Mouse (Mus musculus) MEL-GATA-1-ER (cell line): ENCODE measurements around the gene Tmem19.
"Not testable (repeated sequence)": the region's sequence is repeated elsewhere in the genome, so short reads cannot be mapped to it uniquely, and the experiment has no call there.

ENCODE experiments used
- DNase-seq: peaks from one replicate; pipeline ENCODE4 v3.0.0-alpha.2; 2012; ENCODE audit warnings: low read depth; ENCODE audit errors: extremely low read depth

Gene Tmem19

DNA sequence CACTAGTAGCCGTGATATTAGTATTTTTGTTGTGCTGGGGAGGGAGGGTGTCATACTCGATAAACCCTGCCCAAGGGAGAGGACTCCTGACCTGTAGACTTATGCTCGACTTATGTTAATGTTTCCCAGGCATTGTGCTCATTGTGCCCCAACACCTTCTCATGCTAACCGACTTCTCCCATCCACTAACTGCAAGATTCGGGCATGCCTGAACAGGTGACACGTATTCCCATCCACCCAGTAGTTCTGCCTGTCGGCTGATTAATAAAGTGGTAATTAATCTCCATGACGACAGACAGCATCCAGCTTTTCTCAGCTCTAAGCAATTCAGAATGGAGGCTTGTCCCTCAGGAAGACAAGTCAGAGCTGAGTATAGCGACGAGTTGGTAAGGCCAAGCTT lies 13.3 kb downstream of the Tmem19 start:
- no peak for DNase-seq

DNA sequence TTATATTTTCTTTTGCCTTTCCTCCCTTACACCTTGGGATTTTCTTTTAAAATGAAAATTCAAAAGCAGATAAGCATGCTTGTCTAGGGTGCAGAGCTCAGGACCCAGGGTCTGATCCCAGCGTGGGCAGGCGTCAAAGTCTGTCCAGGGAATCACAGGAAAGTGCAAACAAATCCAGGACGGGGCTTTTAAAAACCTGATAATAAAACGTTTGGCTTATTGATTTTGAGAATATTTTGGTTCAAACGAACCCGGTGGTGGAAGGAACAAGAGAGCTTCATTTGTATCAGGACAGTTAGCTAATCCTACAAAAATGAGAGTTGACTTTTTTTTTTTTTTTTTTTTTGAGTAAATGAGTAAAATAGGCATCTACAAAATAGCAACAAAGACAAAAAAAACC lies 14.2 kb downstream of the Tmem19 start:
- no peak for DNase-seq

DNA sequence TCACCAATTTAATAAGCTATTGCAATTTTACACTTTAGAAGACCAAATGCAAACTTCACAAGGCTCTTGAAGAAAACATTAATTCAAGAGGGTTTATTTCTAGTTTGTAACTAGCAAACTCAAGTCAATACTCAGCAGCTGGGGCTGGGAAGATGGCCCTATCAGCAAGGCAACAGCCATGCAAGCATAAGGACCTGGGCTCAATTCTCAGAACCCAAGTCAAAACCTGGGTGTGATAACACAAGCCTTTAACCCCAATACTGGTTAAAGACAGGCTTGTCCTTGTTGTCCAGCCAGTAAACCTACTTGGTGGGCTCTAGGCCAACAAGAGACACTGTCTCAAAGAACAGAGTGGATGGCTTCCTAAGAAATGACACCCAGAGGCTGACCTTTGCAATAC lies 15.9 kb downstream of the Tmem19 start:
- DNase-seq: no peak

DNA sequence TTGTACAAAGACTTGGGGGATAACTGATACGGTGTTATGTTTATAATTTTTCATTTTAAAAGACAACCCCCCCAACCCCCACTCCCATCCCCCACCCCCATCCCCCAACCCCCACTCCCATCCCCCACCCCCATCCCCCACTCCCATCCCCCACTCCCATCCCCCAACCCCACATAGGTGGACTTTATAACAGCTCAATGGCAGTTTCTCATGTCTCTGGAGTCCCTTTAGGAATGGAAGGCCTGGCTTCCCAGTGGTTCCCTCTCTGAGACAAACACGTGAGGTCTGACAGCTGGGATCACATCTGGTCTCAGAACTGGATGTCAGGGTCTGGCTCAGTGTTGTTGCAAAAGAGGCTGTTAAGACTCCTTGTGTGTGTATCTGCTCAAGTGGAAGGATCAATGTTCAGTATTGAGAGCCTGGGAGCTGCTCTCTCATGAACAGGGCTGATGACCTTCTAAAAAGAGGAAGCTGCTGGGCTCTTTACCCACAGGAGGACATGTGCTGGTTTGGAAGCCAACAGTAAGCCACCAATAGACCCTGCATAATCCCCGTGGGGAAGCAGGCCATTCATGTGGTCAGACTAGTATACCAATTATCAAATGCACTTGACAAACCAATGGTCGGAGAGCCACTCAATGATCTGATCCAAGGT lies 19.4 kb downstream of the Tmem19 start:
- no peak for DNase-seq

DNA sequence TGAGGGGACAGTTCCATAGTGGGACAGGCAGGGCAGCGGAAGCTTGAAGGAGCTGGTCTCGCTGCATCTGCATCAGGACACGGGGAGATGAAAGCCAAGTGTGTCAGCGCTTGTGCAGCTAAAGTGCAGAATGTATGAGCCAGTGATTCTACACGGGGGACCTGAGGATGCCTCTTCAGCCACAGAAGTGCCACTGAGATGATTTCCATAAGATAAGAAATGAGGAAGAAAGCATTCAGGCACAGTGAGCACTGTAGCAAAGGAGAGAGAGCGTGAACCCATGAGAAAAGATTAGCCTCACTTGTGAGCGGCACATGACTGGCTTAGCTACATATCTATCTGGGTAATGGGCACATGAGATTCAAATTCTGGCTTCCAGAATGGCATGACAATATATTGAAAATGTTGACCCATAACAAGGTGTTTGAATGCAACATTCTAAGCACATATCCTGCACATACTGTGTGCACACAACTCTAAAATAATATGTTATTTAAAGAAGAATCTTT lies 22.4 kb downstream of the Tmem19 start:
- DNase-seq: no peak

DNA sequence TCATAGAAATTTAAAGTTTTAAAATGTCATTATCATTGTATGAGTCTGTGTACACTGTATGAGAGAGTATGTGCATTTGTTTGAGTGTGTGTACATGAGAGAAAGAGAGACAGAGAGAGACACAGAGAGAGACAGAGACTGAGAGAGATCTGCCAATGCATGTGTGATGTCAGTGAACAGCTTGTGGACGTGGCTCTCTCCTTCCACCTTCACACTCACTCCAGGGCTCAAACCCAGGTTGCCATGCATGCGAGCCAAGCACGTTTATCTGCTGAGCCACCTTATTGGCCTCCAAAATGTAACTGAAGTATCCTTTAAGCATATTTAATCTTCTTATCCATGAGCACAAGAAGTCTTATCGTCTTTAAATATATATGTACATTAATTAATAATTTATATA lies 25.4 kb downstream of the Tmem19 start:
- DNase-seq: no peak

DNA sequence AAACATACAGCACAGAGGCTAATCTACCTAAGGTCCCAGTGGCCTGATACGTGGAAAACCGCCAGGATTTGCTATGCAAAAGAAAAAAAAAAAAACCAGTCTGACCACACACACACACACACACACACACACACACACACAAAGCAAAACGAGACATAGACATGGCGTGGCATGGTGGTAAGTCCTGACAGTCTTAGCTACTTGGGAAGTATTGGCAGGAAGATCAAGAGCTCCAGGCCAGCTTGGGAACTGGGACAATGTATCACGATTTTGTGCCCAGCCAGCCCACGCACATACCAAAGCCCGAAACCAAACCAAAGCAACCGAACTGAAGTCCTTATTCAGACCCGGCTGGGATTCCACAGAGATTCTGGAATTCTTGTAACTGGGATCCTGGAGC lies 28.8 kb downstream of the Tmem19 start:
- DNase-seq: no peak

DNA sequence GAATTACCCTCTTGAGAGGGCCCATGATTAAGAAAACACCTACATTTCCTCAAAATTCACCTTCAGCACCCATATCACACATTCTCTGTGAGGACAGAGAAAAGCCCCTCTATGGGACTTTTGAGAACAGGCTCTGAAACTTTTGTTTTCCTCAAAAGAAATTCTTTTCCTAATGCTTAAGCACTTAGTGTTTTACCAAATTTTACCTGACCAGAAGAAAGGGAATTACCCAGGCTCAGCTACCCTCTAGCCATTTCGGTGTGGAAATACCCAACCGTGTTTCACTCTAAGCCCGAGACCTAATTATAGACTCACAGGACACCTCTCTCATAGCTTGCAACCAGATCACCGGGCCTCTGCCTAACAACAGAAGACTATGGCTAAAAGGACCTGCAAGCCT lies 29.3 kb downstream of the Tmem19 start:
- DNase-seq: no peak

DNA sequence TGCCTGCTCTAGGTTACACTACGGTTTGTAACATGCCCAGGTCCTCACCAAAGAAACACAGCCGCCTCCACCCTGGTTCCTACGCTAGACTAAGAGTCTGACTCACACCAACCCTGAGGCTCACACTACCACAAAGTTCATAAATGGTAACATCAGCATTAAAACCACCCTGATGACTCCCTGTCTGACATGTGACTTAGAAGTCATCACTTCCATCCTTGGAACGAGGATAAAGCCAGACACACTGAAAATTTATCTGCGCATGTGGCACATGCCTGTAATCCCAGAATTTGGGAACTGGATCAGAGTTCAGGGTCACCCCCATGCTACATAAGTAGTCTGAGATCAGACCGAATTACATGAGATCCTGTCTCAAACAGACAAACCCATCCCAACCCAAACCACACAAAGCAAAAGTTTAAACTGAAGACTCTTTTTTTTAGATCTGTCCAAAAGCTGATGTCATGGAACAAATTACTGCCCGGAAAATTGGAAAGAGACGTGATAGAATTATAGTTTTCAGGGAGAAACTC lies 29.8 kb downstream of the Tmem19 start:
- DNase-seq: no peak

DNA sequence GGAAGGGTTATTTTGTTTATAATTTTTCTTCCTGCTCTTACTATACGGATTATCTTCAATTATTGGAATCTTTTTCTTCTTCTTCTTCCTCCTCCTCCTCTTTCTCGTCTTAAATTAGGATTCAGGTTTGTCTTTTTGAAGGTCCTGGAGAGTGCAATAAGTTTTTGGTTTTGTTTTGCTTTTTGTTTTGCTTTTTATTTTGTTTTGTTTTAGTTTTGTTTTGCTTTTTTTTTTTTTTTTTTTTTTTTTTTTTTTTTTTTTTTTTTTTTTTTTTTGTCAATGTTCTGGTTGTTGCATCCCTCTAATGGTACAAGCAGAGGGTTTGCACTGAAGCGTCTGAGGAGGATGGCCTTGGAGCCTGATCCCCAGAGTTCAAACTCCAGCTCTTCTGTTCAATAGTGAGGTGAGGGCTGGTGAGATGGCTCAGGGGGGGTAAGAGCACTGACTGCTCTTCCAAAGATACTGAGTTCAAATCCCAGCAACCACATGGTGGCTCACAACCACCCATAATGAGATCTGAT lies 33.2 kb downstream of the Tmem19 start:
- DNase-seq: no peak

DNA sequence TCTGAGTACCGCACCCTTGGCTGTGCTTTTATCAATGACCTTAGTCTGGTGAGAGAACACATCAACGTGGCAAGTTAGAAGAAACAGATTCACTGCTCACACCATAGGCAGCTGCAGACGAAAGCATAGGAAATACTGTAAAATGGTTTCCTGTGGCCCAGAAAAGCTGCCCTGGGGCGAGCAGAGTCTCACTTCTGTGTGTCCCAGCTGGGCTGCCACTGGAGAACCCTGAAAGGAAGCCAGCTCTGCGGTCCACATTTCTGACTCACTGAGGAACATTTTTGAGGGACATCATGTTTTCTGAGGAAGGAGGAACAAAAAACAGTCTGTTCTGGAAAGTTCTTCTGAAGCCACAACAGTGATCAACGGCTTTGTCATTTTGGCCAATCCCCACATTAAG lies 33.8 kb downstream of the Tmem19 start:
- no peak for DNase-seq

DNA sequence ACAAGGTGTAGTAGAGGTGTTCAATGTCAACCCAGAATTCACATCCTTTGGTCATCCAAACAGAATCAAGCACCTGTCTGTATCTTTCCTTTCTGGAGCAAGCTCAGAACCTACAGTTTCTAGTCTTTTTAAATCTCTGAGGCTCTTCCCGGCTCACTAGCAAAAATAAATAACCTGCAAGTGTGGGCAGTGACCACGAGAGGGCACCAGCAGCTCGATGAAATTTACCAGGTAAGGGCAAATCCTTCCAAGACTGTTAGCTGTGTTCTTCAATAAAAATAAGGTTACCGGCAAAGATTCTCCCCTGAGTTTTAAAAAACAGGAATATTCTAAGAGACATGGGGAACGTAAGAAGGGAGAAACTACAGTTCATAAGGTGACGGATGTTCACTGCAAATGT lies 39.0 kb downstream of the Tmem19 start:
- peak; percentile 40 for DNase-seq

DNA sequence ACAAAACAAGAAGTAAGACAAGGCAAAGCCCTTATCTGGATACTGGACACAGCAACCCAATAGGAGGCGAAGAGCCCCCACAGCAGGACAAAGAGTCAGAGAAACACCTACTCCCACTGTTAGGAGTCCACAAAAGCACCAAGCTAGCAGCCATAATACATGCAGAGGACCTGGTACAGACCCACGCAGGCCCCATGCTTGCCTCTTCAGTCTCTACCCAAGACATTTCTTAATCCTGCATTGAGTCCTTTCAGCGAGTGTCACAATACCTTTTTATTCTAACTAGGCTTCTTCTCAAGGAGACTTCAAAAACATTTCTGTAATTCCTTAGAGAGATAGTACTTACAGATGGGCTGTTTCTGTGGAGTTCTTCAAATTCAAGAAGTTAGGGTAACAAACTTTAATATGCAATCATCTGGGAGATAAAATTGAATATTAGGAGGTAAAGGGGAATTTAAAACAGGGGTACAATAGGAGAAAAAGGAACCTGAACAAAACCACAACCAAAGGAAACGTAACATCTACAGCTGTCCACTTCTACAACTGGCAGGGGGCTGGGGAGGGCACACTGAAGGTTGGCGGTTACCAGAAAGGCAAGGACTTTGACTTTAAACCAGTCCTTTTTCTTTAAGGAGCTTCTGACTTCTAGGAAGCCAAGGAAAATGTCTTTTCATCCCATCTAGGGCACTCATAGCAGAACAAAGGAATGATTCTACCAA lies 40.8 kb downstream of the Tmem19 start:
- no peak for DNase-seq

DNA sequence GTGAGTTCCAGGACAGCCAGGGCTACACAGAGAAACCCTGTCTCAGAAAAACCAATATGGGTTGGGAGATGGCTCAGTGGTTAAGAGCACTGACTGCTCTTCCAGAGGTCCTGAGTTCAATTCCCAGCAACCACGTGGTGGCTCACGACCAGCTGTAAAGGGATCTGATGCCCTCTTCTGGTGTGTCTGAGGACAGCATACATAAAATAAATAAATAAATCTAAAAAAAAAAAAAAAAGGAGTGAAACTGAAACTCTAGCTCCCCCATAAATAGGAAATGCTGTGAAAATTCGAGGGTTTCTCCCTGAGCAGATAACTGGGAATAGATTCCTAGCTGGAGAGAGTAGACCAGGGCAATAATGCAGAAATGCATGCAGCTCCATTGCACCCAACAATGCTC lies 43.9 kb downstream of the Tmem19 start:
- not testable (repeated sequence) for DNase-seq

DNA sequence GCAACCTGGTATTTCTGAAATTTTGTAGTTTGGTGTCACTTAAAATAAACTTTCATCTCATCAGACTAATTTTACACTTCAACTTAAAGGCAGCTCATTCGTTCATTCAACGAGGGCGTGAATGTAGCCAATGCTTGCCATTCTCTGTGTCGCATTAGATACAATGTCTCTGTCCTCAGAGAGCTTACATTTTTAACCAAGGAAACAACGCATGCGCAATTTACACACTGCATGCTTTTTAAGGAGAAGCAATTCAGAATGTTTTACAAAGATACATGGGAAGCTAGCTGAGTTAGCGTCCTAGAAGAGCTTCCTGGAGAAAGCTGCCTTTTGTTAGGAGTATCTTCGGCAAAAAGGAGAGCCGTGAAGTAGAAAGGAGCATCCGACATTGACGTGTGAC lies 46.0 kb downstream of the Tmem19 start:
- DNase-seq: no peak

DNA sequence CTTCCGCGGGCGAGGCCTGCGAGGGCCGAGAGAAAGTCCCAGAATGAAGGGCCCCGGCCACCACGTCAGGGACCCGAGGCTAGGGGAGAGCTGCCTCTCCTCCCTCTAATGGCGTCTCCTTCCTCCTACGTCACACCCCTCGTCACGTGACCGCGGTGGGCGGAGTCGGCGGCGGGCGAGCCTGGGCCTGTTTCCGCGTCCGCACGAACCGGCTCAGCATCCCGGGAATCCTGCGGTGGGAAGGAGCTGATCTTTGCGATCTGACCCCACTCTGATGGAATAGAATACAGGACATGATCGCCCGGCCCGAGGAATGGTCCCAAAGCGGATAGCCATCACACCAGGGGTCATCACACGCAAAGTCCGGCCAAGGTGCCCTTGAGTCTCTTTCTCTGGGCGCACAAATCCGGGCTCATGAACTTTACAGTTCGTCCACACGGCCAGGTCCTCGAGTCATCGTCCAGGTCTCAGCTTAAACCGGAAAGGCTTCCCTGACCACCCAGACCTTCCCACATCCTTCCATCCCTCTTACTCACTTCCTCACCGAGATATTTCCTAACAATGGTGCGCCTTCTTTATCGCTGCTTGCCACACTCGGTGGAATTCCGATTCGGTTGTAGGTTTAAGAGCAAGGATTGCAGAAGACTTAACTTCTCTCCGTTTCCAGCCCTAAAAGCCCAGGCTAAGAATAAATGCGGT lies 46.7 kb downstream of the Tmem19 start, which contains the start of gene Rab21:
TSS of gene Rab21 (minus strand) at position 122 of the 699 bp plus-strand sequence.
- peak; percentile 45 for DNase-seq

DNA sequence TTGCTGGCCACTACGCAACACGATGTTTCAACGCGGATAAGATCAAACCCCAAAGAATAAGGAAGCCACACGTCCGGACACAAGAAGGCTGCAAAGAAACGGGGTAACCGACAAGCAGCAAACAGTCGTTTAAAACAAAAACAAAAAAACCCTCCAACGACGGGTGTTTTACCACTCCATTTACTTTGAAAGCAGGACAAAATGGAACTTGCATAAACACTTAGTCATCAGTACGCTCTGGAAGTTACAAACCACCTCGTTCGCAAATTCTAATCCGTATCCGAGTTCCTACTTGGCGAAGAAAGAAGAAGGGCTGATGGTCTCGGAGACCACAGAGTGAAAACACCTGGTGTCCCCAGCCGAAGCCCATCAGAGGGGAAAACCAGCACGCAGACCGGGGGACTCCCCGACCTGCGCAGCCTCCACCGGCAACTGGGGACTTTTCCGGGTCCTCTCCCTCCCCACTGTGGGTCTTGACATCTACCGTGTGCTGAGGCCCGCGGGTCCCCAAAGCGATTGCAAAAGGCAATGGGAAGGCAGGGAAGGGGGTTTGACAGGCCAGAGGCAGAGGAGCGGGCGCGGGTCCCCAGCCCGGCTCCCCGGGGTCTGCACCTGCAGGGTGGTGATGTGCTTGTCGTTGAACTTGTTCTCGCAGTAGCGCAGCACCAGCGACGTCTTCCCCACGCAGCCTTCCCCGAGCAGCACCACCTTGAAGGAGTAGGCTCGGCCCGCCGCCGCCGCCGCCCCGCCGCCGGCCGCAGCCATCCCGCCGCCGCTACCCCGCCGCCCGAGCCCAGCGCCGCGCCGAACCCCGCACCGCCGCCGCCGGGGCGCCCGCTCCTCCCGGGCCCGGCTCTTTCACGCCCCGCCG lies 47.5 kb downstream of the Tmem19 start:
- peak; percentile 32 for DNase-seq

DNA sequence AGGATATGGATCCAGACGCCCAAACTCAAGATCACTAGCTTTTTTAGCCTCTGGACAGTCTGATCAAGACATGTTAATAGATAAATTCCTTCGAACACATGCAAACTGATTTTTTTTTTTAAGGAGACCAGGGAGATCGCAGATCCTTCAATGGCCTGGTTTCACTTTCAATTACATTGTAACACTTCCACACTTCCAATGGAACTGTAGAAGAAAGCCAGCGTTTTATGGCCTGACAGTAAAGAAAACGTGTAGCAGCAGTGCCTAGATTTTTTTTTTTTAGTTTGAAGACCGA lies 48.1 kb downstream of the Tmem19 start:
- no peak for DNase-seq

DNA sequence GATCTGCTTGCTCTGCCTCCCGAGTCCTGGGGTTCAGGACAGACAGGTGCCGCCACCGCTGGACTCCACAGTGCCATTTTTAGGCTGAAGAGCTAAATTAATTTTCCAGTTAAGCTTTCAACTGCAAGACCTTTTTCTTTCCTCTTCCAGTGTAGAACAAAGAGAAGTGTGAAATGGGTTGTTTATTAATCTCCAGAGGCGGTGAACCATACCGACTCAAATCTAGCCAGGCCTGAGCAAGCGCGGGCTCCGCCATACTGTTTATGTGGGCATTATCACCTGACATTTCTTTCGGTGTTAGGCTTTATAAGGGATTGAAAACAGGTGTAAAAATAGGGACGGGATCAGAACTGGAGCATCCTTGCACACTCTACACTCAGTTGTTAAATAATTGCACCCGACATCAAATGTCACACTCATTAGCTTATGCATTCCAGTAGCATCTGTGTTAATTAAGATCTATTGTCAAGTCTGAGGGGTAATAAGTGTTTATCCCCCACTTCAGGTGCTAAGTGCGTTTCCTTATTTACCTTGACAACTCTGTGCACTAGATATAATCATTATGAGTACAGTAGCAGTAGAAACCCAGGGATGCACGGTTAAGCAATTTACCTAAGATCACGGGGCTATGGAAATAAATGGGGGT lies 48.5 kb downstream of the Tmem19 start:
- DNase-seq: no peak

DNA sequence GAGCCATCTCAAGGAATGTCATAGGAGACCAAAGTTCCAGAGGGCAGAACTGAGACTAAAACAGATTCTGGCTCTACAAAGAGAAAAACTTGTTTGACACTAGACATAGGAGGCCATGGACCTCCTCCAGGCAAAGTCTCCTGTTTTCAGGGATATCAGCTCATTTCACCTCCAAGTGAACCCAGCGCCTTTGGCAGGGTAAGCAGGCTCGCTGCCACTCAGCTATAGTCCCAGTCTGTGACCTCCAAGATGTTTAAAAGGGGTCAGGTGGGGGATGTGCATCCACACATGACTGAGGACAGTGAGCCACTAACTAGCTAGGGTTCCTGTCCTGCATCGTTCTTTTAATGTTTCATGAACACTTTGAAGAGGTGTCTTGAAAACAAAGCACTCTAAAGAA lies 49.6 kb downstream of the Tmem19 start:
- no peak for DNase-seq

DNA sequence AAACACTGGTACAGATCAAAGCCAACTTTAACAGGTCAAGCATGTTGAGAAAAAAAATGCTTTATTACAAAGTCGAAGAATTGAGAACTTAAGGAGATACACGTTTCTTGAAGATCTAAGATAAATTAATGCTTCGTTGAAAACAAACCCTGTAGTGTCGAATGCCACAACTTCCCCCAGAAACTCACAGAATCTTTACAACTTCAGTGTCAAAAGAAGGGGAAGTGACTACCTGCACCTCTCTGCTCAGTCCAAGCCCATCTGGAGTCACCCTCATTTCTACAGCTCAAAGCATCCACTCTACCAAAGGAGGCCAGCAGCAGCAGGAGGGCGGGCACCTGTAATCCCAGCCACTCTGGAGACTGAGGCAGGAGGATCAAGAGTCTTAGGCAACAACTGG lies 50.1 kb downstream of the Tmem19 start:
- peak; percentile 39 for DNase-seq
